Mouse (Mus musculus) monocyte, adult 2 months (primary cell): ENCODE data around the gene Hgfac.

Experiments
- DNase-seq, 2 experiments: peaks; one replicate each; pipeline ENCODE4 v3.0.0; 2022; ENCODE audit warnings: low spot score in 2 of 2, low read depth in 1 of 2

Gene Hgfac

GRCm38 (mm10) chr5:35035795-35036194 lies 5.5 kb upstream of the Hgfac start:
- no peak for DNase-seq

DNA sequence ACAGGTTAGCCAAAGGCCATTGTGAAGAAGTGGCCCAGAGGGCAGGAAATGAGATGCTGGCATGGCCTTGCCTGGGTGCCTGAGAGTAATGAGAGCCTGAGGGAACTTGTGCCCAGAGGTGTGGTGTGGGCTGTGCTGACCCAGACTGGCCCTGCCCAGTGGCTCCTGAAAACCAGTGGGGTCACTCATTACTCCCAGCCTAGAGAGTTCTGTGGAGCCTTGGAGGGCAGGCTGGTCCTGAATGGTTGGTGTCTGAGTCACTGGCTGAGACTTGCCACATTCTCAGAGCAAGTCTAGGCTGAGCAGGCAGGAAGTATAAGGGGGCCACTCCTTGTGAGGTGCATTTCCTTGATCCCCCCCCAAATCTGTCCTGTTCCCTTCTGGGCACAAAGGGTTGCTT lies 3.9 kb upstream of the Hgfac start:
- no peak for DNase-seq

- DNase-seq = no peak
Measured at GRCm38 (mm10) chr5:35042431-35043109, 1.3 kb downstream of the Hgfac start.

- DNase-seq = peak; percentile 22 to 33
Measured at GRCm38 (mm10) chr5:35043110-35043451, 1.8 kb downstream of the Hgfac start.

DNA sequence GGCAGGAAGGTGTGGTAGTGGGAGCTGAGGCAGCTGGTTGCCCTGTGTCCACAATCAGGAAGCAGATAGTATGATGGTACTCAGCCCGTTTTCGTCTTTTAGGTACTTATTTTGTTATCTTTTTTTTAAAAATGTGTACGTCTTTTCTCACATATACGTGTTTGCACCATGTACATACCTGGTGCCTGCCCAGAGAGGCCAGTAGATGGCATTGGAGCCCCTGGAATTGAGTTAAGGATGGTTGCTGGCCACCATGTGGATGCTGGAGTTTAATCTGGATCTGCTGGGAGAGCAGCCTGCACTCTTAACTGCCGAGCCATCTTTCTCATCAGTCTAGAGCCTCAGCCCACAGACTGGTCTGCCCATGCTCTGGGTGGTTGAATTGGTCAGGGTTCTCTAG lies 9.2 kb downstream of the Hgfac start:
- no peak for DNase-seq

- DNase-seq = no peak
Measured at GRCm38 (mm10) chr5:35054628-35055027, 13.3 kb downstream of the Hgfac start.

DNA sequence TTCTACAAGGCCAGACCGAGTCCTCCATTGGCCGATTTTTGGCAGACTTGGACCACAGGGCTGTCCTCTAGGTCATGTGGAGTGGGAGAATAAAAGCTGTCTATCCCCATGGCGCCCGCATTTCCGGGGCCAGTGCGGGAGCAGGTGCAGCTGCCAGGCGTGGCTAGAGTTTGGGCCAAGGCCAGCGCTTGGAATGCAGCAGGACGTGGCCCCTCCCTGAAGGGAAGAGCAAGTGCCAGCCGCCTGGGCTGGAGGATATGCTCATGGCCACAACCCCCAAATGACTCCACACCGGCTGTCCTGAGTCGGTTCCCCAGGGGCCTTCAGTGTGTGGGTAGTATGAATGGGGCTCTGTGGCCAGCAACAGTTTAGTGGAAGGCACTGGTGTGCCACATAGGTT lies 13.8 kb downstream of the Hgfac start:
- DNase-seq = no peak

DNA sequence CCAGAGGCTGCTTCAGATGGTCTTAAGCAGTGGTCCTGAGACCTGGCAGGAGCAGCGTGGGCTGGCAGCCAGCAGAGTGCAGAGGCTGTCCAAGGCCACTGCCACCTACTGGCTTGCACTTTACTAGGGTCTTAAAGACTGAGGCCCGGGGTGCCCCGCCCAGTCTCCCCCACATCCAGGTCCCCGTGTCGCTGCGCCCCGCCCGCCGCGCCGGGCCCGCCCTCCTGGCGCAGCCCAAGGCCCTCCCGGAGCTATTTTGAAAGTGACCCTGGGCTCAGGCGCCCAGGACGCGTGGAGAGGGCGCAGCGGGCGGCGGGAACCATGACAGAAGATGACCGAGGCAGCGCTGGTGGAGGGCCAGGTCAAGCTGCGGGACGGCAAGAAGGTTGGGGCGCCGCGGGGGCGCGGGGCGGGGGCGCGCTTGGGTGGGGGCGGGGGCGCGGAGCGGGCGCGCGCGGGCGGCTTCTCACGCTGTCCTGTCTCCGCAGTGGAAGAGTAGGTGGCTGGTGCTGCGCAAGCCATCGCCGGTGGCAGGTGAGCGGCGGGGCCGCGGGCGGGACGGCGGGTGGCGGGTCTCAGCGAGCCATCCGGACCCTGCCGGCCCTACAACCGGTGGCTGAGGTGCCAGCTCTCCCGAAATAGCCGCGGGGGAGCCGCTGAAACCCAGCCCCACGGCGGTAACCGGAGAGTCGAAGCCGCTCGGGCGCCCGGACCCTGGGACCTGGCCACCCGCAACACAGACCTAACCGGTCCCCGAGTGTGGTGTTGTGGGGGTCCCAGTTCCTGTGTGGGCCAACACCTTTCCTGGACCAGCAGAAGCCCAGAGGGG lies 15.5 kb downstream of the Hgfac start, which contains the start of gene Dok7:
Gene Dok7 (plus strand): TSS at position 163 of the 829 bp plus-strand sequence.
- DNase-seq = no peak

DNA sequence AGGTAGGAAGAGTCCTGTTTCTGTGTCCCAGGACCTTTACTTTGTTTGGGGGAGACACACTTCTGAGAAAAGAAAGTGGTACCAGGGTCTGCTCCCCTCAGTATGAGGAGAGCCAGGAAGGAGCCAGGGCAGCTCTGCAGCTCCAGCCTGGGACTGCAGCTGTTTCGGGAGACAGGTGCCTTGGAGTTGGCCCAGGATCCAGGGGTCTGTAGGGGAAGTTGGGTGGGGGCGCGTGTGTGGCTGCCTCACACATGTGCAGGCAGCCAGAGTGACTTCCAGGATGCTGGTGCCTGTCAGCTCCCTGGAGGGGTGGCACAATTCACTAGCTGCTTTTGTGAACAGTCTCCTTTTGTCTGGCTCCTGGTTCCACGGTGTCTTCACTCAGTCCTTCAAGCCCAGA lies 16.3 kb downstream of the Hgfac start:
- DNase-seq = no peak

DNA sequence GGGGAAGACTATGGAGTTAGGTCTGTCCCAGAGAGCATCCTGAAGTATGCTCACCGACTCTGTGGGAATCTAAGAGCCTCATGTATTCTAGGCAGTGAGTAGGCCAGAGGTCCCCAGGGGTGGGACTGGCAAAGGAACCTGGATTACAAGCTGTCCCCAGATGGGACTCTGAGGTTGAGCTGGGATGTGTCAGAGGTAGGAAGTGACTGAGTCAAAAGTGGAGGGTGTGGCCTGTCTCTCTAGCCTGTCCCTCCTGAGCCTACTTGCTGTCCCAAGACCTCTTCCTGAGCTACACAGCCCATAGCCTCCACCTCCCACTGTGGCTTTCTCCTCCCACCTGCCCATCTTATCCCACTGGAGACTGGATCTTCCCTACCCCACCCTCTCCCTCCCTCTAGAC lies 16.9 kb downstream of the Hgfac start:
- no peak for DNase-seq

DNA sequence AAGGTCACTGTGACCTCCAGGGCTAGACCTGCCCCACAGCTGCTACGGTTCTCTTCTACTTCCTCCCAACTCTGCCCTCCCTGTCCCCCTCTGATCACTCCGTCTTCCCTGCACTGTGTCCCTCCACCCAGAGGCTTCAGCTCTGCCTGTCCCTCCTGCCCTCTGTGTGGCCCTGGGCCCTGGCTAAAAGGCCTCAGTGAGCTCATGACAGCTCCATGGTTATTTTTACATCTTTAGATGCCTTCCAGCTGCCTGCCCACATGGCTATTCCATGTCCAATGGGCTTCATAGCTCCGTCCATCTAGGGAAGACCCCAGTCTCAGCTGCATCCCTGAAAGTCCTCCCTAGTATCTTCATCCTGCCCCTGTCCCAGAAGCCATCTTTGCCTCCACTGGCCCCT lies 18.8 kb downstream of the Hgfac start:
- DNase-seq = no peak

GRCm38 (mm10) chr5:35069841-35070240 lies 28.5 kb downstream of the Hgfac start:
- DNase-seq = no peak

GRCm38 (mm10) chr5:35070314-35070713 lies 29.0 kb downstream of the Hgfac start:
- DNase-seq = no peak

- no peak for DNase-seq
Measured at GRCm38 (mm10) chr5:35070953-35071352, 29.6 kb downstream of the Hgfac start.

- no peak for DNase-seq
Measured at GRCm38 (mm10) chr5:35071855-35072254, 30.5 kb downstream of the Hgfac start.

DNA sequence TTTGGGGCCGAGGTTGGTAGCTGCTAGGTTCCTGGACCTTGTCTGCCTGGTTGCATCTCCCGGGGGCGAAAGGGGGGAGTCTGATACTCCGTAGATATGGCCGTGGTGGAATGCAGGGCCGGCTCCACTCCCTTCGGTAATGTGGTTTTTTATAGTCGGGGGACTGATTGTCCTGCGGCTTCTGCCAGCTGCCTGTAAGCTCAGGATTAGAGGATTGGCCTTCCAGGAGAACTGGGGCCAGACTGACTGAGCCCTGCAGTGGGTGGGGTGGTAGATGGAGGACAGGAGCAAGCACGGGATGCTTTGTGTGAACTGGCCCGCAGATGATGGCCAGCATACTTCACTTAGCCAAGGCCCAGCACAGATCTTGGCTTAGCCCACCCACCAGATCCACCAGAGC lies 31.9 kb downstream of the Hgfac start:
- DNase-seq = no peak

DNA sequence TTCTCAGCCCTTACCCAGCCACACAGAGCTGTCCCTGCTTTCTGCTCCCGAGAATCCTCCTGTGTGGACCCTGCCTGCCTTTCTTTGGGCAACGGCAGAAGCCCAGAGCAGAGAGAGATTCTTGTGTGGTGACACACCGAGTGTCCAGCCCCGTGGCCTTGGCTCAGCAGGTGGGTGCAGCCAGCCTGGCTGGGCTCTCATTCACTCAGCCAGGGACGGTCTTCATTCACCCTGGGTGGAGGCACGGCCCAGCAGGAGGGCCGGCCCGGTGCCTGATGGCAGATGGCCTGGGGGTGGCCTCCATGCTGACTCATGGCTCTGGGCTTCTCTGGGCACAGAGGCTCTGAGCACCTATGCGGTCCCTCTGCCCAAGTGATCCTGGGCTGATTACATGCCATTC lies 32.7 kb downstream of the Hgfac start:
- DNase-seq = no peak

- no peak for DNase-seq
Measured at GRCm38 (mm10) chr5:35076369-35076768, 35.1 kb downstream of the Hgfac start.

GRCm38 (mm10) chr5:35079101-35079500 lies 37.8 kb downstream of the Hgfac start:
- no peak for DNase-seq

- no peak for DNase-seq
Measured at GRCm38 (mm10) chr5:35084913-35085312, 43.6 kb downstream of the Hgfac start.

DNA sequence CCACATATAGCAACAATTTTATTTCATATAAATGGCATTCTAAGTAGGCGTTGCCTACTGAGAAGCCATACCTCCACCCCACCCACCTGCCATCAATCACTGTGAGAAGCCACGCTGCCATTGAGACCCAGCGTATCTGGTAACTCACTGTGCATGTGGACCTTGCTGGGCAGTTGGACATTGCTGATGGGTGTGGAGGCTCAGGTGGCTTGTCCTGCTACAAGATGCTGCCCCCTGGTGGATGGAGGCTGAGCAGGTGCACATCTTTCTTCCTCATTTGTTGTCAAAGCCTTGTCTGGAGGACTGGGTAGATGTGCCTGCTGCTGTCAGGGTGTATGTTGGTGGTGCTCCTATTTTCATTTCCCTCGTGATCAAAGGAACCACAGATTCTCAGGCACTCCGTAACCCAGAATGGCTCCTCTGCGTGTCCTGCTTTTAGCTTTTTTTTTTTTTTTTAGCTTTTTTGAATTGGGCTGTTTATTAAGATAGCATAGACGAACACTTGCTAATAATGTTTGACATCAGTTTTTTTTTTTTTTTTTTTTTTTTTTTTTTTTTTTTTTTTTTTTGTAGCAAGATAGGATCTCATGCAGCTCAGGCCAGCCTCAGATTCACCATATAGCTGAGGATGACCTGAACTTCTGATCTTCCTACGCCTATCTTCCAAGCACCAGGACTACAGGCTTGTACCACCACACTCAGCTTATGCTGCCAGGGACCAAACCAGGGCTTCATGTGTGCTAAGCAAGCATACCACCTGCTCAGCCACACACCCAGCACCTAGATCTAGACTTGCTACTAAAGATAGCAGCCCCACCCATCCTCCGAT lies 47.7 kb downstream of the Hgfac start:
- peak; percentile 35 to 44 for DNase-seq

DNA sequence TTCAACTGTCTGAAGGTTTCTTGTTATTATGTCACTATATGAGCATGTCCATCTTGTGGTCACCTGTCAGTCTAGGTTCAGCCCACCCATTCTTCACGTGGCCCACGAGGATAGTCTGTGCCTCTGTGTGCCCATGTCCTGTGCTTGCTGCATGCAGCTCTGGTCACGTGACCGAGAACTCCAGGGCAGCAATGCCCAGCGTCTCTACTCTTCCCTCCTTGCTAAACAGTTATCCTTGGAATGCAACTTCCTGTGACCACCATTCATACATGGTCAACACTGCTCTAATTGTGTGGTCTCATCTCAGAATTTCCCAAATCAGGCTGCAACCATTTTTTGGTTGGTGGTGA lies 48.3 kb downstream of the Hgfac start:
- DNase-seq = no peak
